Mouse (Mus musculus) myocyte (in vitro differentiated cells): ENCODE measurements at regions not wholly inside any gene's neighbourhood (a gene's known extent, or its start where the extent isn't known, plus 50 kb on each side); places are given as distances from the start of the nearest gene placed in this dataset.

ENCODE experiments used
- H3K27me3 ChIP-seq: one replicate; pipeline ENCODE4 v1.6.1; 2011; ENCODE audit not compliant: control insufficient read depth, insufficient read depth, insufficient read length
- H3K36me3 ChIP-seq: one replicate; pipeline ENCODE4 v1.6.1; 2011; ENCODE audit not compliant: control insufficient read depth, insufficient read depth
- H3K4me2 ChIP-seq: one replicate; pipeline ENCODE4 v1.6.1; 2011; ENCODE audit warnings: low read depth, control low read depth
- H3K4me3 ChIP-seq: one replicate; pipeline ENCODE4 v1.5.1; 2011; ENCODE audit warnings: mild to moderate bottlenecking, control low read depth, moderate library complexity
- H3K79me2 ChIP-seq: one replicate; pipeline ENCODE4 v1.6.1; 2011; ENCODE audit not compliant: control insufficient read depth, insufficient read depth
- H3ac ChIP-seq: one replicate; pipeline ENCODE4 v1.6.1; 2011; ENCODE audit not compliant: control insufficient read depth, insufficient read length
- CEBPB ChIP-seq: IDR thresholded peaks from 2 replicates; pipeline ENCODE4 v1.6.1; 2011; ENCODE audit warnings: mild to moderate bottlenecking, moderate library complexity; ENCODE audit not compliant: poor library complexity, insufficient read depth, severe bottlenecking
- E2F4 ChIP-seq: IDR thresholded peaks from one replicate; pipeline ENCODE4 v1.6.1; 2011; ENCODE audit warnings: mild to moderate bottlenecking, control low read depth, moderate library complexity; ENCODE audit not compliant: insufficient read depth
- MAX ChIP-seq: IDR thresholded peaks from one replicate; pipeline ENCODE4 v1.6.1; 2011; ENCODE audit warnings: low read depth, mild to moderate bottlenecking, control low read depth
- MYOD1 ChIP-seq, 3 experiments: IDR thresholded peaks; one replicate each; pipeline ENCODE4 v1.6.1; 2011; ENCODE audit warnings: control low read depth in 2 of 3, low read depth in 2 of 3, mild to moderate bottlenecking in 2 of 3, moderate library complexity in 1 of 3; ENCODE audit not compliant: insufficient read length in 2 of 3, control insufficient read depth in 1 of 3
- MYOG ChIP-seq, 3 experiments: IDR thresholded peaks; one replicate each; pipeline ENCODE4 v1.6.1; 2011; ENCODE audit warnings: control low read depth in 2 of 3, low read depth in 2 of 3, mild to moderate bottlenecking in 2 of 3; ENCODE audit not compliant: insufficient read length in 2 of 3, control insufficient read depth in 1 of 3, insufficient read depth in 1 of 3
- POLR2A ChIP-seq: IDR thresholded peaks from one replicate; pipeline ENCODE4 v1.6.1; 2011; ENCODE audit warnings: low read depth, mild to moderate bottlenecking, control low read depth, moderate library complexity; ENCODE audit not compliant: insufficient read length
- POLR2AphosphoS2 ChIP-seq: IDR thresholded peaks from one replicate; pipeline ENCODE4 v1.6.1; 2011; ENCODE audit warnings: low read depth, control low read depth; ENCODE audit not compliant: insufficient read length
- REST ChIP-seq: IDR thresholded peaks from one replicate; pipeline ENCODE4 v1.6.1; 2011; ENCODE audit warnings: mild to moderate bottlenecking, control low read depth, moderate library complexity; ENCODE audit not compliant: insufficient read depth, insufficient read length
- SRF ChIP-seq: IDR thresholded peaks from one replicate; pipeline ENCODE4 v1.6.1; 2011; ENCODE audit warnings: low read depth; ENCODE audit not compliant: control insufficient read depth, insufficient read length
- TCF12 ChIP-seq: IDR thresholded peaks from one replicate; pipeline ENCODE4 v1.6.1; 2011; ENCODE audit warnings: mild to moderate bottlenecking, control low read depth; ENCODE audit not compliant: poor library complexity, insufficient read depth, severe bottlenecking
- TCF3 ChIP-seq: IDR thresholded peaks from one replicate; pipeline ENCODE4 v1.6.1; 2011; ENCODE audit warnings: low read depth, control low read depth; ENCODE audit not compliant: insufficient read length
- USF1 ChIP-seq: IDR thresholded peaks from one replicate; pipeline ENCODE4 v1.6.1; 2011; ENCODE audit warnings: low read depth, mild to moderate bottlenecking, control low read depth, moderate library complexity

- no peak overlapping the region for H3K4me3 ChIP-seq
- no peak overlapping the region for H3K4me2 ChIP-seq
- H3K36me3 ChIP-seq: no peaks in the 10 kb centered on the region
- no peaks in the 10 kb centered on the region for H3K79me2 ChIP-seq
- H3K27me3 ChIP-seq: no peaks in the 10 kb centered on the region
- H3ac ChIP-seq: no peak overlapping the region
- TF ChIP-seq POLR2AphosphoS2 (no peak), REST (no peak), E2F4 (no peak), POLR2A (no peak), MAX (no peak), USF1 (no peak), TCF12 (no peak), SRF (no peak), MYOG (IDR thresholded peaks at IDR 0.05; ENCODE audit: control insufficient read depth in 1 of 3, insufficient read depth in 1 of 3, insufficient read length in 2 of 3, low read depth in 2 of 3) (no peak), CEBPB (no peak), TCF3 (no peak), MYOD1 (IDR thresholded peaks at IDR 0.05; ENCODE audit: control insufficient read depth in 1 of 3, insufficient read length in 2 of 3, low read depth in 2 of 3) (no peak)
These were observed 387.5 kb downstream of the Cenpc1 start for GRCm38 (mm10) chr5:85677872-85678271.

- Histone ChIP-seq H3K36me3 (no peaks in the 10 kb centered on the region), H3K4me2 (no peak overlapping the region), H3ac (no peak overlapping the region), H3K4me3 (no peak overlapping the region), H3K79me2 (no peaks in the 10 kb centered on the region), H3K27me3 (no peaks in the 10 kb centered on the region)
- TF ChIP-seq POLR2A (no peak), TCF12 (no peak), POLR2AphosphoS2 (no peak), REST (no peak), E2F4 (no peak), MYOG (IDR thresholded peaks at IDR 0.05; ENCODE audit: control insufficient read depth in 1 of 3, insufficient read depth in 1 of 3, insufficient read length in 2 of 3, low read depth in 2 of 3) (no peak), MAX (no peak), CEBPB (no peak), MYOD1 (IDR thresholded peaks at IDR 0.05; ENCODE audit: control insufficient read depth in 1 of 3, insufficient read length in 2 of 3, low read depth in 2 of 3) (no peak), TCF3 (no peak), SRF (no peak), USF1 (no peak)
These were observed 394.3 kb downstream of the Cenpc1 start for GRCm38 (mm10) chr5:85671121-85671520.

GRCm38 (mm10) chr5:85661487-85661886 lies 403.9 kb downstream of the Cenpc1 start:
- no peak overlapping the region for H3K4me3 ChIP-seq
- H3K36me3 ChIP-seq: no peaks in the 10 kb centered on the region
- no peaks in the 10 kb centered on the region for H3K79me2 ChIP-seq
- no peaks in the 10 kb centered on the region for H3K27me3 ChIP-seq
- H3K4me2 ChIP-seq: no peak overlapping the region
- no peak overlapping the region for H3ac ChIP-seq
- TF ChIP-seq POLR2A (no peak), REST (no peak), TCF3 (no peak), MYOG (IDR thresholded peaks at IDR 0.05; ENCODE audit: control insufficient read depth in 1 of 3, insufficient read depth in 1 of 3, insufficient read length in 2 of 3, low read depth in 2 of 3) (no peak), POLR2AphosphoS2 (no peak), CEBPB (no peak), E2F4 (no peak), SRF (no peak), MAX (no peak), USF1 (no peak), TCF12 (no peak), MYOD1 (IDR thresholded peaks at IDR 0.05; ENCODE audit: control insufficient read depth in 1 of 3, insufficient read length in 2 of 3, low read depth in 2 of 3) (no peak)

- TF ChIP-seq TCF3: no peak
- TF ChIP-seq MYOG (IDR thresholded peaks at IDR 0.05; ENCODE audit: control insufficient read depth in 1 of 3, insufficient read depth in 1 of 3, insufficient read length in 2 of 3, low read depth in 2 of 3): no peak
- no peak for TF ChIP-seq SRF
- TF ChIP-seq MYOD1 (IDR thresholded peaks at IDR 0.05; ENCODE audit: control insufficient read depth in 1 of 3, insufficient read length in 2 of 3, low read depth in 2 of 3): no peak
- TF ChIP-seq POLR2A: no peak
- TF ChIP-seq USF1: no peak
- no peak for TF ChIP-seq POLR2AphosphoS2
- TF ChIP-seq REST: no peak
- no peak for TF ChIP-seq CEBPB
- no peak for TF ChIP-seq E2F4
- TF ChIP-seq TCF12: no peak
- no peak for TF ChIP-seq MAX
These were observed 444.3 kb downstream of the Cenpc1 start for GRCm38 (mm10) chr5:85621078-85621477.

GRCm38 (mm10) chr5:85614783-85615182 lies 450.6 kb downstream of the Cenpc1 start:
- H3K4me3 ChIP-seq: no peak overlapping the region
- H3K4me2 ChIP-seq: no peak overlapping the region
- no peaks in the 10 kb centered on the region for H3K79me2 ChIP-seq
- no peaks in the 10 kb centered on the region for H3K27me3 ChIP-seq
- H3ac ChIP-seq: no peak overlapping the region
- TF ChIP-seq MYOG (IDR thresholded peaks at IDR 0.05; ENCODE audit: control insufficient read depth in 1 of 3, insufficient read depth in 1 of 3, insufficient read length in 2 of 3, low read depth in 2 of 3) (no peak), POLR2AphosphoS2 (no peak), REST (no peak)
- H3K36me3 ChIP-seq: no peaks in the 10 kb centered on the region

More at GRCm38 (mm10) chr5:85621078-85621477, 444.3 kb downstream of the Cenpc1 start:
- Histone ChIP-seq H3ac (no peak overlapping the region), H3K36me3 (no peaks in the 10 kb centered on the region), H3K4me2 (no peak overlapping the region), H3K27me3 (no peaks in the 10 kb centered on the region), H3K4me3 (no peak overlapping the region), H3K79me2 (no peaks in the 10 kb centered on the region)
